Mouse (Mus musculus): ENCODE measurements around the gene Art3.
A peak's percentile ranks its signal among the peaks of the same experiment; 100 is the strongest.

Gene Art3

GRCm38 (mm10) chr5:92413271-92413981 lies 81.8 kb downstream of the Art3 start:
- no peak for DNase-seq (ENCODE audit: low read depth, low spot score)

GRCm38 (mm10) chr5:92413982-92414375 lies 82.4 kb downstream of the Art3 start:
- DNase-seq (ENCODE audit: low read depth, low spot score), result no peak

- DNase-seq (ENCODE audit: low read depth, low spot score), result no peak
Observed at GRCm38 (mm10) chr5:92424126-92424525, 92.5 kb downstream of the Art3 start.

GRCm38 (mm10) chr5:92430723-92431122 lies 99.1 kb downstream of the Art3 start:
- no peak for DNase-seq (ENCODE audit: low read depth, low spot score)

- DNase-seq (ENCODE audit: low read depth, low spot score), result no peak
Observed at GRCm38 (mm10) chr5:92431611-92432010, 100.0 kb downstream of the Art3 start.

GRCm38 (mm10) chr5:92434070-92434469 lies 102.4 kb downstream of the Art3 start:
- no peak for DNase-seq (ENCODE audit: low read depth, low spot score)

GRCm38 (mm10) chr5:92434571-92434985 lies 103.0 kb downstream of the Art3 start:
- no peak for DNase-seq (ENCODE audit: low read depth, low spot score)

- peak; percentile 97 for DNase-seq (ENCODE audit: low read depth, low spot score)
Observed at GRCm38 (mm10) chr5:92435025-92435584, 103.5 kb downstream of the Art3 start, which contains the start of gene Nup54. Gene Nup54, minus strand, starts transcription at chr5:92435219.

- DNase-seq (ENCODE audit: low read depth, low spot score), result no peak
Observed at GRCm38 (mm10) chr5:92438540-92438939, 106.9 kb downstream of the Art3 start.

GRCm38 (mm10) chr5:92441494-92441893 lies 109.9 kb downstream of the Art3 start:
- no peak for DNase-seq (ENCODE audit: low read depth, low spot score)

- no peak for DNase-seq (ENCODE audit: low read depth, low spot score)
Observed at GRCm38 (mm10) chr5:92442914-92443313, 111.3 kb downstream of the Art3 start.

- no peak for DNase-seq (ENCODE audit: low read depth, low spot score)
Observed at GRCm38 (mm10) chr5:92445016-92445415, 113.4 kb downstream of the Art3 start.

GRCm38 (mm10) chr5:92446736-92447135 lies 115.1 kb downstream of the Art3 start:
- no peak for DNase-seq (ENCODE audit: low read depth, low spot score)

GRCm38 (mm10) chr5:92452876-92453275 lies 121.2 kb downstream of the Art3 start:
- DNase-seq (ENCODE audit: low read depth, low spot score), result no peak

GRCm38 (mm10) chr5:92457410-92457809 lies 125.8 kb downstream of the Art3 start:
- DNase-seq (ENCODE audit: low read depth, low spot score), result no peak

- no peak for DNase-seq (ENCODE audit: low read depth, low spot score)
Observed at GRCm38 (mm10) chr5:92458726-92459125, 127.1 kb downstream of the Art3 start.

- peak; percentile 83 for DNase-seq (ENCODE audit: low read depth, low spot score)
Observed at GRCm38 (mm10) chr5:92461321-92461720, 129.7 kb downstream of the Art3 start.

Measured in CD4-positive, CD25-positive, alpha-beta regulatory T cell, adult 2 months (primary cell).